Mouse (Mus musculus): ENCODE results near the gene Gm156. TPM values are rescaled to one million over a fixed set of nuclear protein-coding genes. Genes with fewer than 3 reads are reported as not detected.

Gm156 gene
- total and polyA plus RNA-seq, 3 experiments, result not detected

DNA sequence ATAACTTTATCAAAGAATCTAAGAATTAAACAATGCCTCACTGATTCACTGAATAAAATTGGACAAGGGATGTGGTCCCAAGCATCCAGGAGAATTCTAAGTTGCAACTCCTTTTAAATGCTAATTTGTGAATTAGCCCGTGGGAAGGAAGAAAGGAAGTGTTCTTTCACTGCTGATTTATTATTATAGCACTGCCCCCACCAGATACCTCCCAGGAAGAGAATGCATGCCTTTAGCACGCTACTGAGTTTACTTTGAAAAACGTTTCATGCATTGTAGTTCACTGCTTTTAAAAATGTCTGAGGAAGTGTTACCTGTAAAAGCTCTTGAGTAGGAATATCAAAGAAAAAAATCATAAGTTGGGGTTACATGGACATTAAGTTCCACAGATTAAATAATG, 63.6 kb downstream of the Gm156 start:
- TF ChIP-seq TCF12 (IDR thresholded peaks at IDR 0.05; ENCODE audit: low read depth, low read length) (no peak), CTCF (IDR thresholded peaks at IDR 0.05 in 2 of 3, conservative IDR thresholded peaks at IDR 0.05 in 1 of 3; ENCODE audit: control insufficient read depth in 1 of 3, insufficient read depth in 1 of 3, low read depth in 2 of 3, low read length in 3 of 3, poor library complexity in 1 of 3, severe bottlenecking in 1 of 3) (no peak), GABPA (IDR thresholded peaks at IDR 0.05; ENCODE audit: low read depth, low read length) (no peak), EP300 (IDR thresholded peaks at IDR 0.05; ENCODE audit: low read depth in 1 of 2, low read length in 2 of 2) (no peak), ZC3H11A (IDR thresholded peaks at IDR 0.05; ENCODE audit: low read depth, low read length) (no peak), MAZ (IDR thresholded peaks at IDR 0.05; ENCODE audit: low read depth, low read length) (no peak), GATA1 (IDR thresholded peaks at IDR 0.05; ENCODE audit: low read depth, low read length) (no peak)
- H3K9ac ChIP-seq (ENCODE audit: control insufficient read depth, low read depth, low read length, poor library complexity, severe bottlenecking), result no peak overlapping the region
- H3K27ac ChIP-seq (ENCODE audit: control insufficient read depth, low read depth, low read length), result no peak overlapping the region
- DNase-seq (ENCODE audit: low read depth, low spot score), result no peak
- no peaks in the 10 kb centered on the region for H3K9me3 ChIP-seq (replicated peaks; ENCODE audit: insufficient read depth, low read length)
- no peaks in the 10 kb centered on the region for H3K27me3 ChIP-seq (ENCODE audit: control insufficient read depth in 1 of 2, insufficient read depth in 2 of 2, low read length in 2 of 2)
- no peak overlapping the region for H3K4me3 ChIP-seq (ENCODE audit: control insufficient read depth in 1 of 2, insufficient read depth in 1 of 2, low read depth in 2 of 2, low read length in 2 of 2)
- no peaks in the 10 kb centered on the region for H3K79me2 ChIP-seq (ENCODE audit: control insufficient read depth, insufficient read depth, low read length, poor library complexity)
- H3K4me1 ChIP-seq (ENCODE audit: control insufficient read depth in 1 of 2, insufficient read depth in 2 of 2, low read length in 2 of 2), result no peaks in the 10 kb centered on the region
- no peaks in the 10 kb centered on the region for H3K36me3 ChIP-seq (ENCODE audit: control insufficient read depth in 1 of 2, insufficient read depth in 2 of 2, low read length in 2 of 2)

DNA sequence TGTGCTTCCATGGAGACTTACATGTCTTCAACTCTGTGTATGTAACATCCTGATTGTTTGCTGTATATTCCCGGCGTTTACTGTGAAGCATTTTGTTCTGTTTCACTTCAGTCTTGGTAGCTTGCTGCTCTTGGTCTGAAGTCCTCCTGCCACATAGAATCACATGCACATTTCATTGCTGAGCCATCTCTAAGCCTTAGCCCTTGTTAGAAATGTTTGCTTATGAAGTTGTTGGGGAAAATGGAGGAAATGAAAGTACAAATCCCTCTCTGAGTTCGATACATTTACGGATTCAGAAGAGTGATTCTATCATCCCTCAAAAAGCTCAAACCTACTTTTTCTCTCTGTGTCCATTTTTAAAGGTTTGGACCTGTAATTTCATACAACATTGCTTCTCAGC, 67.0 kb downstream of the Gm156 start, which contains the start of gene Klri1:
TSS of gene Klri1 (minus strand) at position 101 of the 400 bp plus-strand sequence.
- no peak within 1 kb of the TSS for H3K4me3 ChIP-seq (ENCODE audit: control insufficient read depth in 1 of 2, insufficient read depth in 1 of 2, low read depth in 2 of 2, low read length in 2 of 2)
- no peaks in the 10 kb centered on the region for H3K36me3 ChIP-seq (ENCODE audit: control insufficient read depth in 1 of 2, insufficient read depth in 2 of 2, low read length in 2 of 2)
- H3K9me3 ChIP-seq (replicated peaks; ENCODE audit: insufficient read depth, low read length), result no peaks in the 10 kb centered on the region
- no peak for DNase-seq (ENCODE audit: low read depth, low spot score)
- H3K27ac ChIP-seq (ENCODE audit: control insufficient read depth, low read depth, low read length), result no peak within 1 kb of the TSS
- no peaks in the 10 kb centered on the region for H3K27me3 ChIP-seq (ENCODE audit: control insufficient read depth in 1 of 2, insufficient read depth in 2 of 2, low read length in 2 of 2)
- no peaks in the 10 kb centered on the region for H3K79me2 ChIP-seq (ENCODE audit: control insufficient read depth, insufficient read depth, low read length, poor library complexity)
- no peaks in the 10 kb centered on the region for H3K4me1 ChIP-seq (ENCODE audit: control insufficient read depth in 1 of 2, insufficient read depth in 2 of 2, low read length in 2 of 2)
- no peak within 1 kb of the TSS for H3K9ac ChIP-seq (ENCODE audit: control insufficient read depth, low read depth, low read length, poor library complexity, severe bottlenecking)
- TF ChIP-seq USF1 (IDR thresholded peaks at IDR 0.05; ENCODE audit: low read depth, low read length), result no peak
- TF ChIP-seq MAZ (IDR thresholded peaks at IDR 0.05; ENCODE audit: low read depth, low read length), result no peak
- no peak for TF ChIP-seq ZC3H11A (IDR thresholded peaks at IDR 0.05; ENCODE audit: low read depth, low read length)
- no peak for TF ChIP-seq JUND (IDR thresholded peaks at IDR 0.05; ENCODE audit: low read depth, low read length)
- TF ChIP-seq UBTF (IDR thresholded peaks at IDR 0.05; ENCODE audit: borderline replicate concordance, insufficient read depth, low read depth, low read length), result no peak
- no peak for TF ChIP-seq TCF12 (IDR thresholded peaks at IDR 0.05; ENCODE audit: low read depth, low read length)
- no peak for TF ChIP-seq EP300 (IDR thresholded peaks at IDR 0.05; ENCODE audit: low read depth in 1 of 2, low read length in 2 of 2)

Other genes starting within 250 kb of the Gm156 start
- not detected in 2 replicates for gene Klre1, start 206.4 kb downstream of the Gm156 start, total RNA-seq (2012; rRNA removed)
- not detected for gene Klre1, start 206.4 kb downstream of the Gm156 start, polyA plus RNA-seq (2012; ENCODE audit: insufficient read depth in 1 of 2, insufficient read length in 2 of 2, low read depth in 1 of 2, low replicate concordance in 2 of 2, missing spikeins in 1 of 2)
- not detected in 2 replicates for gene Klrd1, start 192.5 kb downstream of the Gm156 start, total RNA-seq (2012; rRNA removed)
- not detected for gene Klrd1, start 192.5 kb downstream of the Gm156 start, polyA plus RNA-seq (2012; ENCODE audit: insufficient read depth in 1 of 2, insufficient read length in 2 of 2, low read depth in 1 of 2, low replicate concordance in 2 of 2, missing spikeins in 1 of 2)
- gene Klrk1, start 160.4 kb downstream of the Gm156 start, total RNA-seq (2012; rRNA removed), result not detected in 2 replicates
- not detected for gene Klrk1, start 160.4 kb downstream of the Gm156 start, polyA plus RNA-seq (2012; ENCODE audit: insufficient read depth in 1 of 2, insufficient read length in 2 of 2, low read depth in 1 of 2, low replicate concordance in 2 of 2, missing spikeins in 1 of 2)
- gene Klrc3, start 140.9 kb downstream of the Gm156 start, total RNA-seq (2012; rRNA removed), result not detected in 2 replicates
- gene Klrc3, start 140.9 kb downstream of the Gm156 start, polyA plus RNA-seq (2012; ENCODE audit: insufficient read depth in 1 of 2, insufficient read length in 2 of 2, low read depth in 1 of 2, low replicate concordance in 2 of 2, missing spikeins in 1 of 2), result not detected
- gene Klrc2, start 123.6 kb downstream of the Gm156 start, total RNA-seq (2012; rRNA removed), result not detected in 2 replicates
- gene Klrc2, start 123.6 kb downstream of the Gm156 start, polyA plus RNA-seq (2012; ENCODE audit: insufficient read depth in 1 of 2, insufficient read length in 2 of 2, low read depth in 1 of 2, low replicate concordance in 2 of 2, missing spikeins in 1 of 2), result not detected
- not detected in 2 replicates for gene Klrc1, start 105.3 kb downstream of the Gm156 start, total RNA-seq (2012; rRNA removed)
- gene Klrc1, start 105.3 kb downstream of the Gm156 start, polyA plus RNA-seq (2012; ENCODE audit: insufficient read depth in 1 of 2, insufficient read length in 2 of 2, low read depth in 1 of 2, low replicate concordance in 2 of 2, missing spikeins in 1 of 2), result not detected
- gene Klri1, start 67.1 kb downstream of the Gm156 start, total RNA-seq (2012; rRNA removed), result not detected in 2 replicates
- not detected for gene Klri1, start 67.1 kb downstream of the Gm156 start, polyA plus RNA-seq (2012; ENCODE audit: insufficient read depth in 1 of 2, insufficient read length in 2 of 2, low read depth in 1 of 2, low replicate concordance in 2 of 2, missing spikeins in 1 of 2)
- gene Klri2, start 43.8 kb downstream of the Gm156 start, total RNA-seq (2012; rRNA removed), result not detected in 2 replicates
- gene Klri2, start 43.8 kb downstream of the Gm156 start, polyA plus RNA-seq (2012; ENCODE audit: insufficient read depth in 1 of 2, insufficient read length in 2 of 2, low read depth in 1 of 2, low replicate concordance in 2 of 2, missing spikeins in 1 of 2), result not detected
- not detected in 2 replicates for gene Gm17631, start 78.4 kb upstream of the Gm156 start, total RNA-seq (2012; rRNA removed)
- gene Gm17631, start 78.4 kb upstream of the Gm156 start, polyA plus RNA-seq (2012; ENCODE audit: insufficient read depth in 1 of 2, insufficient read length in 2 of 2, low read depth in 1 of 2, low replicate concordance in 2 of 2, missing spikeins in 1 of 2), result not detected
- gene Klra17, start 92.4 kb upstream of the Gm156 start, total RNA-seq (2012; rRNA removed), result not detected in 2 replicates
- gene Klra17, start 92.4 kb upstream of the Gm156 start, polyA plus RNA-seq (2012; ENCODE audit: insufficient read depth in 1 of 2, insufficient read length in 2 of 2, low read depth in 1 of 2, low replicate concordance in 2 of 2, missing spikeins in 1 of 2), result not detected
- gene Klra5, start 133.4 kb upstream of the Gm156 start, total RNA-seq (2012; rRNA removed), result not detected in 2 replicates
- gene Klra5, start 133.4 kb upstream of the Gm156 start, polyA plus RNA-seq (2012; ENCODE audit: insufficient read depth in 1 of 2, insufficient read length in 2 of 2, low read depth in 1 of 2, low replicate concordance in 2 of 2, missing spikeins in 1 of 2), result not detected
- gene Klra6, start 242.7 kb upstream of the Gm156 start, total RNA-seq (2012; rRNA removed), result not detected in 2 replicates
- gene Klra6, start 242.7 kb upstream of the Gm156 start, polyA plus RNA-seq (2012; ENCODE audit: insufficient read depth in 1 of 2, insufficient read length in 2 of 2, low read depth in 1 of 2, low replicate concordance in 2 of 2, missing spikeins in 1 of 2), result not detected

Measured in MEL (cell line).